Mouse (Mus musculus) midbrain, embryonic 15.5 days (tissue): ENCODE data around the gene Slc25a24. TPM values are rescaled to one million over a fixed set of nuclear protein-coding genes. Genes with fewer than 3 reads are reported as not detected.

Experiments
- ATAC-seq: fragments of 200-750 bp; cut with Nextera tagmentation; replicated peaks from 2 replicates; pipeline ENCODE4 v1.8.0; 2017; ENCODE audit warnings: moderate TSS enrichment
- H3K27ac ChIP-seq: fragments of 300-500 bp; sonication (generic); 2 replicates; pipeline ENCODE4 v1.5.1; 2015; ENCODE audit warnings: mild to moderate bottlenecking, inconsistent platforms
- H3K27me3 ChIP-seq: fragments of 300-500 bp; sonication (generic); replicated peaks from 2 replicates; pipeline ENCODE4 v1.6.1; 2015; ENCODE audit warnings: inconsistent platforms
- H3K36me3 ChIP-seq: fragments of 300-500 bp; sonication (generic); replicated peaks from 2 replicates; pipeline ENCODE4 v1.6.1; 2015; ENCODE audit warnings: inconsistent platforms
- H3K4me1 ChIP-seq: fragments of 300-500 bp; sonication (generic); 2 replicates; pipeline ENCODE4 v1.6.1; 2015; ENCODE audit warnings: inconsistent platforms
- H3K4me2 ChIP-seq: fragments of 300-500 bp; sonication (generic); 2 replicates; pipeline ENCODE4 v1.6.1; 2015; ENCODE audit warnings: inconsistent platforms, mild to moderate bottlenecking, moderate library complexity
- H3K4me3 ChIP-seq: fragments of 300-500 bp; sonication (generic); 2 replicates; pipeline ENCODE4 v1.5.1; 2015; ENCODE audit warnings: mild to moderate bottlenecking, inconsistent platforms
- H3K9ac ChIP-seq: fragments of 300-500 bp; sonication (generic); 2 replicates; pipeline ENCODE4 v1.6.1; 2015; ENCODE audit warnings: mild to moderate bottlenecking, inconsistent platforms
- H3K9me3 ChIP-seq: fragments of 300-500 bp; sonication (generic); 2 replicates; pipeline ENCODE4 v1.6.1; 2016; ENCODE audit warnings: inconsistent platforms
- WGBS: fragments of 180-500 bp; shearing (Covaris S2); methylation state at CpG from one replicate; pipeline ENCODE4 v1.1.7; 2015; ENCODE audit warnings: mixed read lengths; 5-methylcytosine and 5-hydroxymethylcytosine counted together
- polyA plus RNA-seq: library from polyadenylated mRNA; unstranded; fragments of >200 nt; fragmentation: Nextera tagmentation; extraction: Ambion mirVana; gene quantifications from 2 replicates; pipeline ENCODE4 v1.2.1, GENCODE M21; 2015

Slc25a24 gene
- polyA plus RNA-seq, 1 experiment from 2014 or later, result 5.6 TPM

- no peak overlapping the region for H3K4me2 ChIP-seq
- H3K36me3 ChIP-seq, result no peaks in the 10 kb centered on the region
- no peaks in the 10 kb centered on the region for H3K4me1 ChIP-seq
- no peaks in the 10 kb centered on the region for H3K9me3 ChIP-seq
- no peak overlapping the region for H3K27ac ChIP-seq
- ATAC-seq, result no peak
- no peak overlapping the region for H3K9ac ChIP-seq
- no peak overlapping the region for H3K4me3 ChIP-seq
- WGBS, result 96% methylated on average over 15 of the region's 15 CpGs
- H3K27me3 ChIP-seq, result no peaks in the 10 kb centered on the region
Observed at GRCm38 (mm10) chr3:109134036-109134435, 11.1 kb downstream of the Slc25a24 start.

GRCm38 (mm10) chr3:109135352-109135751, 12.4 kb downstream of the Slc25a24 start:
- WGBS, result 94% methylated on average over 1 of the region's 1 CpGs
- no peaks in the 10 kb centered on the region for H3K4me1 ChIP-seq
- no peaks in the 10 kb centered on the region for H3K9me3 ChIP-seq
- H3K36me3 ChIP-seq, result no peaks in the 10 kb centered on the region
- H3K9ac ChIP-seq, result no peak overlapping the region
- no peak overlapping the region for H3K4me2 ChIP-seq
- H3K4me3 ChIP-seq, result no peak overlapping the region
- H3K27me3 ChIP-seq, result no peaks in the 10 kb centered on the region
- no peak overlapping the region for H3K27ac ChIP-seq
- ATAC-seq, result no peak

- Histone ChIP-seq H3K9ac (no peak overlapping the region), H3K36me3 (no peaks in the 10 kb centered on the region), H3K27ac (no peak overlapping the region), H3K4me1 (no peaks in the 10 kb centered on the region), H3K4me2 (no peak overlapping the region), H3K9me3 (no peaks in the 10 kb centered on the region), H3K4me3 (no peak overlapping the region), H3K27me3 (no peaks in the 10 kb centered on the region)
- 77% methylated on average over 4 of the region's 4 CpGs for WGBS
- ATAC-seq, result no peak
Observed at GRCm38 (mm10) chr3:109152561-109152960, 29.6 kb downstream of the Slc25a24 start.

GRCm38 (mm10) chr3:109153410-109153809, 30.5 kb downstream of the Slc25a24 start:
- ATAC-seq, result no peak
- Histone ChIP-seq H3K4me2 (no peak overlapping the region), H3K4me1 (no peaks in the 10 kb centered on the region), H3K9me3 (no peaks in the 10 kb centered on the region), H3K9ac (no peak overlapping the region), H3K27ac (no peak overlapping the region), H3K4me3 (no peak overlapping the region), H3K27me3 (no peaks in the 10 kb centered on the region), H3K36me3 (no peaks in the 10 kb centered on the region)
- 90% methylated on average over 6 of the region's 6 CpGs for WGBS

GRCm38 (mm10) chr3:109155926-109156669, 33.1 kb downstream of the Slc25a24 start:
- Histone ChIP-seq H3K4me2 (no peak overlapping the region), H3K27me3 (no peaks in the 10 kb centered on the region), H3K9ac (no peak overlapping the region), H3K9me3 (no peaks in the 10 kb centered on the region), H3K27ac (no peak overlapping the region), H3K36me3 (no peaks in the 10 kb centered on the region), H3K4me1 (no peaks in the 10 kb centered on the region), H3K4me3 (no peak overlapping the region)
- ATAC-seq, result no peak
- 92% methylated on average over 4 of the region's 4 CpGs for WGBS

- no peak overlapping the region for H3K4me2 ChIP-seq
- H3K9me3 ChIP-seq, result no peaks in the 10 kb centered on the region
- H3K36me3 ChIP-seq, result no peaks in the 10 kb centered on the region
- no peak for ATAC-seq
- H3K27me3 ChIP-seq, result no peaks in the 10 kb centered on the region
- WGBS, result 89% methylated on average over 3 of the region's 3 CpGs
- no peak overlapping the region for H3K4me3 ChIP-seq
- no peak overlapping the region for H3K9ac ChIP-seq
- no peaks in the 10 kb centered on the region for H3K4me1 ChIP-seq
- no peak overlapping the region for H3K27ac ChIP-seq
Observed at GRCm38 (mm10) chr3:109157481-109157880, 34.5 kb downstream of the Slc25a24 start.

GRCm38 (mm10) chr3:109164088-109164487, 41.1 kb downstream of the Slc25a24 start:
- H3K4me2 ChIP-seq, result no peak overlapping the region
- no peak overlapping the region for H3K4me3 ChIP-seq
- no peaks in the 10 kb centered on the region for H3K9me3 ChIP-seq
- H3K27me3 ChIP-seq, result no peaks in the 10 kb centered on the region
- ATAC-seq, result no peak
- H3K36me3 ChIP-seq, result no peaks in the 10 kb centered on the region
- H3K4me1 ChIP-seq, result no peaks in the 10 kb centered on the region
- H3K27ac ChIP-seq, result no peak overlapping the region
- H3K9ac ChIP-seq, result no peak overlapping the region
- 90% methylated on average over 2 of the region's 2 CpGs for WGBS

GRCm38 (mm10) chr3:109164644-109165043, 41.7 kb downstream of the Slc25a24 start:
- H3K4me3 ChIP-seq, result no peak overlapping the region
- WGBS, result 90% methylated on average over 1 of the region's 1 CpGs
- H3K27me3 ChIP-seq, result no peaks in the 10 kb centered on the region
- H3K4me1 ChIP-seq, result no peaks in the 10 kb centered on the region
- ATAC-seq, result no peak
- no peak overlapping the region for H3K4me2 ChIP-seq
- H3K9me3 ChIP-seq, result no peaks in the 10 kb centered on the region
- no peaks in the 10 kb centered on the region for H3K36me3 ChIP-seq
- H3K9ac ChIP-seq, result no peak overlapping the region
- H3K27ac ChIP-seq, result no peak overlapping the region

- Histone ChIP-seq H3K36me3 (no peaks in the 10 kb centered on the region), H3K4me1 (no peaks in the 10 kb centered on the region), H3K27ac (no peak overlapping the region), H3K9me3 (no peaks in the 10 kb centered on the region), H3K27me3 (no peaks in the 10 kb centered on the region), H3K9ac (no peak overlapping the region), H3K4me2 (no peak overlapping the region), H3K4me3 (no peak overlapping the region)
- 95% methylated on average over 8 of the region's 8 CpGs for WGBS
- no peak for ATAC-seq
Observed at GRCm38 (mm10) chr3:109165214-109165829, 42.4 kb downstream of the Slc25a24 start.

GRCm38 (mm10) chr3:109169121-109169520, 46.2 kb downstream of the Slc25a24 start:
- no peak overlapping the region for H3K4me2 ChIP-seq
- no peak for ATAC-seq
- no peak overlapping the region for H3K9ac ChIP-seq
- no peak overlapping the region for H3K4me3 ChIP-seq
- no peak overlapping the region for H3K27ac ChIP-seq
- H3K36me3 ChIP-seq, result no peaks in the 10 kb centered on the region
- no peaks in the 10 kb centered on the region for H3K4me1 ChIP-seq
- H3K9me3 ChIP-seq, result no peaks in the 10 kb centered on the region
- no peaks in the 10 kb centered on the region for H3K27me3 ChIP-seq
- WGBS, result 97% methylated on average over 2 of the region's 2 CpGs

GRCm38 (mm10) chr3:109171070-109171778, 48.3 kb downstream of the Slc25a24 start:
- peak; percentile 90 for ATAC-seq
- Histone ChIP-seq H3K4me2 (no peak overlapping the region), H3K27ac (no peak overlapping the region), H3K27me3 (no peaks in the 10 kb centered on the region), H3K36me3 (no peaks in the 10 kb centered on the region), H3K9ac (no peak overlapping the region), H3K4me3 (no peak overlapping the region), H3K9me3 (no peaks in the 10 kb centered on the region), H3K4me1 (no peaks in the 10 kb centered on the region)
- 30% methylated on average over 15 of the region's 15 CpGs for WGBS

- ATAC-seq, result no peak
- no peaks in the 10 kb centered on the region for H3K27me3 ChIP-seq
- 83% methylated on average over 5 of the region's 5 CpGs for WGBS
Observed at GRCm38 (mm10) chr3:109174394-109174793, 51.4 kb downstream of the Slc25a24 start.

More at GRCm38 (mm10) chr3:109174394-109174793, 51.4 kb downstream of the Slc25a24 start:
- H3K36me3 ChIP-seq, result no peaks in the 10 kb centered on the region
- H3K9ac ChIP-seq, result no peak overlapping the region
- H3K4me3 ChIP-seq, result no peak overlapping the region
- no peaks in the 10 kb centered on the region for H3K9me3 ChIP-seq
- peaks cover 16% of the 10 kb centered on the region for H3K4me1 ChIP-seq
- H3K27ac ChIP-seq, result no peak overlapping the region
- no peak overlapping the region for H3K4me2 ChIP-seq
